Mouse (Mus musculus): ENCODE measurements around the gene Exoc6b.
A peak's percentile ranks its signal among the peaks of the same experiment; 100 is the strongest.

DNA sequence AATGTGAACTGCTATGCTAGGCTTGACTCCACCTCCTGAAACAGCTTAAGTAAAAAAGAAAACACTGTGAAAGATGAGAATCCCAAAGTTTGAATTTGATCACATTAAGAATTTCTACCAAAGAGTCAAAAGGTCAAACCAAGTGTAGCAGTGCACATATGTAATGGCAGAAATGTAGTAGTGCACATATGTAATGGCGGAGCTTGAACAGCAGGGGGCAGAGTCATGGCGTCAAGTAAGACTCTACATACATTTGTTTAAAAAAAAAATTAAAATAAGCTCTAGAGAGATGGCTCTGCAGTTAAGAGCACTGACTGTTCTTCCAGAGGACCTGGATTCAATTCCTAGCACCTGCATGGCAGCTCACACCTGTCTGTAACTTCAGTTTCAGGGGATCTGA lies 153.0 kb downstream of the Exoc6b start:
- TF ChIP-seq CTCF (IDR thresholded peaks at IDR 0.05; ENCODE audit: low read depth) (peak; percentile 74), EP300 (IDR thresholded peaks at IDR 0.05; ENCODE audit: low read depth) (no peak)
